Mouse (Mus musculus) liver, adult 2 months (tissue): ENCODE data around the gene Prss48. TPM values are rescaled to one million over a fixed set of nuclear protein-coding genes. Genes with fewer than 3 reads are reported as not detected.

Source experiments
- DNase-seq: peaks from one replicate; pipeline ENCODE4 v3.0.0-alpha.2; 2011; ENCODE audit warnings: low read depth, low spot score; ENCODE audit errors: extremely low read depth
- H3K27ac ChIP-seq: fragments of 200-500 bp; replicated peaks from 2 replicates; pipeline ENCODE4 v1.5.1; 2012; ENCODE audit warnings: low read depth, mild to moderate bottlenecking, control low read depth, inconsistent platforms, low read length; ENCODE audit not compliant: insufficient read depth
- H3K27me3 ChIP-seq: fragments of 200-500 bp; 2 replicates; pipeline ENCODE4 v1.6.1; 2012; ENCODE audit warnings: mild to moderate bottlenecking, moderate library complexity, low read length, inconsistent platforms; ENCODE audit not compliant: control insufficient read depth, insufficient read depth
- H3K36me3 ChIP-seq: fragments of 200-500 bp; 2 replicates; pipeline ENCODE4 v1.6.1; 2012; ENCODE audit warnings: low read length, inconsistent platforms; ENCODE audit not compliant: control insufficient read depth, insufficient read depth
- H3K4me1 ChIP-seq: fragments of 200-500 bp; 2 replicates; pipeline ENCODE4 v1.6.1; 2011; ENCODE audit warnings: low read length; ENCODE audit not compliant: control insufficient read depth, insufficient read depth
- H3K4me3 ChIP-seq: fragments of 200-500 bp; 2 replicates; pipeline ENCODE4 v1.5.1; 2011; ENCODE audit warnings: low read depth, mild to moderate bottlenecking, control low read depth, low read length, moderate library complexity; ENCODE audit not compliant: insufficient read depth
- H3K79me2 ChIP-seq: fragments of 200-500 bp; 2 replicates; pipeline ENCODE4 v1.6.1; 2012; ENCODE audit warnings: inconsistent platforms, mild to moderate bottlenecking, low read length, moderate library complexity; ENCODE audit not compliant: control insufficient read depth, insufficient read depth
- H3K9ac ChIP-seq: fragments of 200-500 bp; 2 replicates; pipeline ENCODE4 v1.6.1; 2012; ENCODE audit warnings: low read depth, mild to moderate bottlenecking, control low read depth, inconsistent platforms, low read length
- CTCF ChIP-seq: fragments of 200-500 bp; IDR thresholded peaks from 2 replicates; pipeline ENCODE4 v1.5.1; 2011; ENCODE audit warnings: low read depth, low read length, control low read depth
- POLR2A ChIP-seq: fragments of 200-500 bp; IDR thresholded peaks from 2 replicates; pipeline ENCODE4 v1.6.1; 2011; ENCODE audit warnings: low read length, control low read depth; ENCODE audit not compliant: insufficient read depth; ENCODE audit errors: extremely low read depth
- WGBS: fragments of 180-500 bp; shearing (Covaris S2); methylation state at CpG from one replicate; pipeline ENCODE4 v1.1.7; 2018; 5-methylcytosine and 5-hydroxymethylcytosine counted together
- polyA plus RNA-seq: library from polyadenylated mRNA; depleted of rRNA; stranded (reverse); fragments of >200 nt; gene quantifications from 2 replicates; pipeline ENCODE4 v1.2.3, GENCODE M21; 2012
- total RNA-seq: library from RNA; depleted of rRNA; stranded (reverse); fragments of >200 nt; gene quantifications from 2 replicates; pipeline ENCODE4 v1.2.3, GENCODE M21; 2014

Gene Prss48
- total and polyA plus RNA-seq, 2 experiments, result not detected

- DNase-seq, result no peak
- TF ChIP-seq CTCF (no peak), POLR2A (no peak)
- H3K79me2 ChIP-seq, result peaks cover 54% of the 10 kb centered on the region
- 86% methylated on average over 4 of the region's 4 CpGs for WGBS
- H3K27me3 ChIP-seq, result no peaks in the 10 kb centered on the region
- H3K36me3 ChIP-seq, result peaks cover 4% of the 10 kb centered on the region; the same call in 1 of the 2 replicates
- no peak overlapping the region for H3K4me3 ChIP-seq
- no peak overlapping the region for H3K9ac ChIP-seq
- peaks cover 20% of the 10 kb centered on the region for H3K4me1 ChIP-seq
- H3K27ac ChIP-seq, result no peak overlapping the region
These were observed 22.3 kb downstream of the Prss48 start for GRCm38 (mm10) chr3:85980036-85980435.

DNA sequence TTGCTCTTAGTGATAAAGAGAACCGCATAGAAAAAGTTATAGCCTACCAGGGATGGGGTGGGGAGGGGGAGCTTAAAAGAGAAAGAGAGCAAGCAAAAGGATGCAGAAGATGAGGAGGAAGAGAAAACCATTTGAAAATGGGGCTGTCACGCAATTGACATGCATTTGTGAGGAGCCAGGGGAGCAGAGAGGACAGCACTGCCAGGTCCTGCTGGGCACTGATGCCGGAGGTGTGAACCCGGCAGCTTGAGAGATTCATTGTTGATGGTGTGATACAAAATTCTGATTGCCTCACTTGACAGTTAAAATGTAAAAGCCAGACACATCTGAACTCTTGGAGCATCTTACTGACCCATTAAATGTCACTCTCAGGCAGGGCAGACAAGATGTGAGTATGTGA is 27.8 kb downstream of the Prss48 start:
- no peak for TF ChIP-seq CTCF
- no peak for TF ChIP-seq POLR2A
- WGBS, result 22% methylated on average over 4 of the region's 4 CpGs

GRCm38 (mm10) chr3:85973376-85974140 is 28.7 kb downstream of the Prss48 start:
- Histone ChIP-seq H3K36me3 (no peaks in the 10 kb centered on the region; the same call in 1 of the 2 replicates), H3K4me1 (peaks cover 15% of the 10 kb centered on the region), H3K9ac (peak overlapping the region; percentile 61; the same call in 1 of the 2 replicates), H3K27ac (peak overlapping the region; percentile 89), H3K27me3 (no peaks in the 10 kb centered on the region), H3K4me3 (no peak overlapping the region; the same call in 1 of the 2 replicates), H3K79me2 (peaks cover 14% of the 10 kb centered on the region; the same call in 1 of the 2 replicates)
- TF ChIP-seq CTCF, result no peak
- peak; percentile 72 for DNase-seq
- 32% methylated on average over 10 of the region's 10 CpGs for WGBS

More for the DNA sequence above, 27.8 kb downstream of the Prss48 start:
- Histone ChIP-seq H3K4me1 (peaks cover 16% of the 10 kb centered on the region), H3K27me3 (no peaks in the 10 kb centered on the region), H3K4me3 (peak overlapping the region; percentile 33; the same call in 1 of the 2 replicates), H3K9ac (peak overlapping the region; percentile 38), H3K79me2 (peaks cover 20% of the 10 kb centered on the region; the same call in 1 of the 2 replicates), H3K36me3 (no peaks in the 10 kb centered on the region; the same call in 1 of the 2 replicates), H3K27ac (peak overlapping the region; percentile 98)
- no peak for DNase-seq

GRCm38 (mm10) chr3:85971599-85971975 is 30.7 kb downstream of the Prss48 start:
- Histone ChIP-seq H3K4me1 (peaks cover 9% of the 10 kb centered on the region), H3K27me3 (no peaks in the 10 kb centered on the region), H3K36me3 (no peaks in the 10 kb centered on the region), H3K9ac (peak overlapping the region; percentile 93), H3K4me3 (peak overlapping the region; percentile 80), H3K79me2 (peaks cover 10% of the 10 kb centered on the region; the same call in 1 of the 2 replicates), H3K27ac (peak overlapping the region; percentile 89)
- TF ChIP-seq CTCF (no peak), POLR2A (no peak)
- 2% methylated on average over 13 of the region's 13 CpGs for WGBS
- DNase-seq, result peak; percentile 97

- peak within 1 kb of the TSS; percentile 89 for H3K27ac ChIP-seq
- peak within 1 kb of the TSS; percentile 80 for H3K4me3 ChIP-seq
- H3K27me3 ChIP-seq, result no peaks in the 10 kb centered on the region
- peak within 1 kb of the TSS; percentile 93 for H3K9ac ChIP-seq
- H3K36me3 ChIP-seq, result no peaks in the 10 kb centered on the region
- peak; percentile 91 for DNase-seq
- H3K79me2 ChIP-seq, result peaks cover 8% of the 10 kb centered on the region; the same call in 1 of the 2 replicates
- H3K4me1 ChIP-seq, result peaks cover 9% of the 10 kb centered on the region
- under 1% methylated on average over 73 of the region's 73 CpGs for WGBS
- TF ChIP-seq POLR2A (peak; percentile 95), CTCF (no peak)
These were observed 31.3 kb downstream of the Prss48 start, which contains the start of gene Sh3d19 for GRCm38 (mm10) chr3:85970742-85971598. Gene Sh3d19 (plus strand): TSS chr3:85971109.
